Mouse (Mus musculus): Measurements from ENCODE around the gene Ydjc. TPM values are rescaled to one million over a fixed set of nuclear protein-coding genes. Genes with fewer than 3 reads are reported as not detected.

Ydjc gene
- polyA plus RNA-seq, 1 experiment: 3.8 TPM

Other genes with a start within 250 kb of the Ydjc start
- gene Ppm1f, start 248.2 kb upstream of the Ydjc start, polyA plus RNA-seq (2012; rRNA removed): 13.8 and 17.1 TPM in 2 replicates
- 73.9 and 76.7 TPM in 2 replicates for gene Mapk1, start 161.2 kb upstream of the Ydjc start, polyA plus RNA-seq (2012; rRNA removed)
- 2.4 TPM in 2 replicates for gene Ypel1, start 74.9 kb upstream of the Ydjc start, polyA plus RNA-seq (2012; rRNA removed)
- gene Ppil2, start 33.4 kb upstream of the Ydjc start, polyA plus RNA-seq (2012; rRNA removed): 76.0 and 83.6 TPM in 2 replicates
- 9.5 and 15.0 TPM in 2 replicates for gene 2610318N02Rik, start 19.5 kb upstream of the Ydjc start, polyA plus RNA-seq (2012; rRNA removed)
- 107 and 171 TPM in 2 replicates for gene Sdf2l1, start 12.2 kb upstream of the Ydjc start, polyA plus RNA-seq (2012; rRNA removed)
- 0.84 and 1.5 TPM in 2 replicates for gene Ccdc116, start 2.6 kb downstream of the Ydjc start, polyA plus RNA-seq (2012; rRNA removed)
- gene Ube2l3, start 58.0 kb downstream of the Ydjc start, polyA plus RNA-seq (2012; rRNA removed): 48.4 and 51.4 TPM in 2 replicates
- 0.36 and 0.88 TPM in 2 replicates for gene Rimbp3, start 64.0 kb downstream of the Ydjc start, polyA plus RNA-seq (2012; rRNA removed)
- gene Hic2, start 89.0 kb downstream of the Ydjc start, polyA plus RNA-seq (2012; rRNA removed): 2.6 and 3.4 TPM in 2 replicates
- gene Tmem191c, start 131.5 kb downstream of the Ydjc start, polyA plus RNA-seq (2012; rRNA removed): 15.6 and 23.2 TPM in 2 replicates
- gene Serpind1, start 186.8 kb downstream of the Ydjc start, polyA plus RNA-seq (2012; rRNA removed): 0.12 and 0.18 TPM in 2 replicates

Measured in gonadal fat pad, adult 2 months (tissue).